Mouse (Mus musculus) hindbrain, embryonic 16.5 days (tissue): ENCODE data around the gene Fbxl12. TPM values are rescaled to one million over a fixed set of nuclear protein-coding genes. Genes with fewer than 3 reads are reported as not detected.

ENCODE experiments used
- ATAC-seq: fragments of 200-750 bp; cut with Nextera tagmentation; 2 replicates; pipeline ENCODE4 v1.8.0; 2017; ENCODE audit warnings: moderate TSS enrichment, moderate library complexity
- H3K27ac ChIP-seq: fragments of 300-500 bp; sonication (generic); 2 replicates; pipeline ENCODE4 v1.5.1; 2014; ENCODE audit warnings: low read depth, mild to moderate bottlenecking, control low read depth, low read length, moderate library complexity
- H3K27me3 ChIP-seq: fragments of 300-500 bp; sonication (generic); replicated peaks from 2 replicates; pipeline ENCODE4 v1.6.1; 2014; ENCODE audit warnings: low read length; ENCODE audit not compliant: control insufficient read depth, insufficient read depth
- H3K36me3 ChIP-seq: fragments of 300-500 bp; sonication (generic); 2 replicates; pipeline ENCODE4 v1.6.1; 2014; ENCODE audit warnings: mild to moderate bottlenecking, low read length, moderate library complexity, mixed read lengths; ENCODE audit not compliant: control insufficient read depth, insufficient read depth
- H3K4me1 ChIP-seq: fragments of 300-500 bp; sonication (generic); 2 replicates; pipeline ENCODE4 v1.6.1; 2014; ENCODE audit warnings: low read depth, low read length; ENCODE audit not compliant: control insufficient read depth, insufficient read depth
- H3K4me2 ChIP-seq: fragments of 300-500 bp; sonication (generic); 2 replicates; pipeline ENCODE4 v1.6.1; 2014; ENCODE audit warnings: mild to moderate bottlenecking, low read length, control low read depth, moderate library complexity
- H3K4me3 ChIP-seq: fragments of 300-500 bp; sonication (generic); 2 replicates; pipeline ENCODE4 v1.5.1; 2014; ENCODE audit warnings: mild to moderate bottlenecking, low read length, control low read depth, moderate library complexity
- H3K9ac ChIP-seq: fragments of 300-500 bp; sonication (generic); 2 replicates; pipeline ENCODE4 v1.6.1; 2014; ENCODE audit warnings: low read depth, mild to moderate bottlenecking, control low read depth, low read length, moderate library complexity
- H3K9me3 ChIP-seq: fragments of 300-500 bp; sonication (generic); 2 replicates; pipeline ENCODE4 v1.6.1; 2014; ENCODE audit warnings: mild to moderate bottlenecking, low read length, moderate library complexity; ENCODE audit not compliant: control insufficient read depth
- WGBS: fragments of 180-500 bp; shearing (Covaris S2); extraction: QIAGEN DNeasy Blood & Tissue Kit; methylation state at CpG from one replicate; pipeline ENCODE4 v1.1.7; 2014; 5-methylcytosine and 5-hydroxymethylcytosine counted together
- polyA plus RNA-seq: library from polyadenylated mRNA; unstranded; fragments of >200 nt; fragmentation: Nextera tagmentation; extraction: Ambion mirVana; gene quantifications from 2 replicates; pipeline ENCODE4 v1.2.1, GENCODE M21; 2015

Fbxl12 gene
- polyA plus RNA-seq, 1 experiment from 2014 or later: 14.6 TPM

DNA sequence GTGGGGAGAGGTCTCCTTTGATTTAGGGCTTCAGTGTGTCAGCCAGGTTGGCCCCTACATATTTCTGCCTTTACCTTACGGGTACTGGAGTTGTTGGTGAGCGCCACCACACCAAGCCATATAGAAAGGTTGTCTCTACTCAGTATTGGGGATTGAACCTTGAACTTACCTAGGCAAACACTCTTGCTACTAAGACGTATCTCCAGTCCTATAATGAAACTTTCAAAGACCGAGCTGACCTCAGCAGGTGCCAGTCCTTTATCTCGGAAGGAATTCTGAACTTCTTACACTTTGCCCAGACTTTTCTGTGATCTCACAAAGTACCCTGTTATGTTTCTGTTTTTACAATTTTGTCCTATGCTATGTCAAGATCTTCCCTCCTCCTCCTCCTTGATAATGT is 32.6 kb downstream of the Fbxl12 start:
- no peak for ATAC-seq
- no peaks in the 10 kb centered on the region for H3K27me3 ChIP-seq
- H3K9ac ChIP-seq: no peak overlapping the region
- WGBS: 80% methylated on average over 5 of the region's 5 CpGs
- peaks cover 6% of the 10 kb centered on the region; the same call in 1 of the 2 replicates for H3K36me3 ChIP-seq
- no peak overlapping the region for H3K27ac ChIP-seq
- no peaks in the 10 kb centered on the region for H3K9me3 ChIP-seq
- no peaks in the 10 kb centered on the region for H3K4me1 ChIP-seq
- no peak overlapping the region for H3K4me2 ChIP-seq
- H3K4me3 ChIP-seq: no peak overlapping the region

DNA sequence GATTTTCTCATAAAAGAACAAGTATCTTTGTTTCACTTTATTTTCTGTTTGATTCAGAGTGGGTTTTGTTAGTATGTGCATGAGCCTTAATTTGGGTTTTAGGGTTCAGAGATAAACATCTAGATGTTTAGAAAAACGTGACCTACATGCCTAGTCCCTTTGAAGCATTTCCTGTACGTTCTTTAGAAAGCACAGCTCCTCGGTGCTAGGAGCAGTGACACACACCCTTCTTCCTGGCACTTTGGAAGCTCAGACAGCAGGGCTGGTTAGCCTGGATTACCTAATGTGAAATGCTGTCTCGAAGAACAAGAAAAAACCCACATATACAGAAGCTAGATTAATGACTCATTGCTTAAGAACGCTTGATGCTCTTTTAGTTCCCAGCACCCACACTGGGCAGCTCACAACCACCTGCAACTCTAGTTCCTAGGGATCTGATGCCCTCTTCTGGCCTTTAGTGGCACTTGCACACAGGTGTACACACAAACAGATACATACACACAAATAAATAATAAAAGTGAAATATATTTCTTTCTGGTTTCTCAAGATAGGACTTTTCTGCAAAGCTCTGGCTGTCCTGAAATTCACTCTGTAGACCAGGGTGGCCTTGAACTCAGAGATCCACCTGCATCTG is 34.6 kb downstream of the Fbxl12 start:
- peaks cover 6% of the 10 kb centered on the region for H3K4me1 ChIP-seq
- H3K27me3 ChIP-seq: no peaks in the 10 kb centered on the region
- H3K4me2 ChIP-seq: no peak overlapping the region
- no peaks in the 10 kb centered on the region for H3K9me3 ChIP-seq
- no peak for ATAC-seq
- 88% methylated on average over 5 of the region's 5 CpGs for WGBS
- no peak overlapping the region for H3K9ac ChIP-seq
- peaks cover 6% of the 10 kb centered on the region; the same call in 1 of the 2 replicates for H3K36me3 ChIP-seq
- H3K27ac ChIP-seq: no peak overlapping the region
- no peak overlapping the region for H3K4me3 ChIP-seq

DNA sequence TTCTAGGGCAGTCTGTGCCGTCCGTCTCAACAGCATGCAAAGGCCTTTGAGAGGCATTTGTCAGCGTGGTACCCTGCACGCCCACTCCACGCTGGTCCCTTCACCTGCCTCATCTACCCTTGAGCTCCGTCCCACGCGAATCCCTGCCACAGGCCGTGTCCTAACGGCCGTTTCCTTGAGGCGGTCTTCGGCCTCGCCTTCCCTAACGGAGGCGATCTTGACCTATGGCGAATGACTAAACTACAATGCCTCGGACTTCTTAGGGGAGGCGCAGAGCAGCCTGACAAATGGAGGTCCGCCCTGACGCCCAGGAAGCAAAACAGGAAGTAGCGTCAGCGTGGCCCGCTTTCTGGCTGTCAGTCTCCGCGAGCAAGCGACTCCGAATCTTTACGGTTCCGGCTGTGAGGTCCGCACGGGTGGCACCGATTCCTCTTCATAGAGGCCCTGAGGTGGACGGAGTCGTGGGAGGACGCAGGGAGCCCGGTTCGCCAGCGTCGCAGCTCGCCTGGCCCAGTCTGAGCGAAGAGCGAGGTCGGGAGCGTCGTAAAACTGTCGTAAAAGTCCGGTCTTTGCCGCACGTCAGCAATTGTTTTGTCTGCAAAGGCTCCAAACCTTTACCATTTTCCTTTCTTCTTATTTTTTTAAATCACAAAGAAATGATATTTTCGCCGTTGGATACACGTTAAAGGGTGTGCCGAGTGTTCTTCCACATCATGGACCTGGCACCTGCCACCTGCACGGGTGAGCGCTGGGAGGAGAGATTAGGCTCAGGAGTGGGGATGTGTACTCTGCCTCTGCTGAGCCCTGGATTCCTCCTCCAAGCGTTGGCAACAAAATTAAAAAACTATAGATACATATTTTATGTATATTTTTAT is 37.2 kb downstream of the Fbxl12 start:
- Histone ChIP-seq H3K27ac (peak overlapping the region; percentile 96), H3K36me3 (peaks cover 9% of the 10 kb centered on the region; the same call in 1 of the 2 replicates), H3K4me2 (peak overlapping the region; percentile 66), H3K9me3 (no peaks in the 10 kb centered on the region), H3K4me1 (peaks cover 6% of the 10 kb centered on the region), H3K27me3 (no peaks in the 10 kb centered on the region), H3K9ac (peak overlapping the region; percentile 83), H3K4me3 (peak overlapping the region; percentile 61)
- peak; percentile 91 for ATAC-seq
- under 1% methylated on average over 57 of the region's 57 CpGs for WGBS

DNA sequence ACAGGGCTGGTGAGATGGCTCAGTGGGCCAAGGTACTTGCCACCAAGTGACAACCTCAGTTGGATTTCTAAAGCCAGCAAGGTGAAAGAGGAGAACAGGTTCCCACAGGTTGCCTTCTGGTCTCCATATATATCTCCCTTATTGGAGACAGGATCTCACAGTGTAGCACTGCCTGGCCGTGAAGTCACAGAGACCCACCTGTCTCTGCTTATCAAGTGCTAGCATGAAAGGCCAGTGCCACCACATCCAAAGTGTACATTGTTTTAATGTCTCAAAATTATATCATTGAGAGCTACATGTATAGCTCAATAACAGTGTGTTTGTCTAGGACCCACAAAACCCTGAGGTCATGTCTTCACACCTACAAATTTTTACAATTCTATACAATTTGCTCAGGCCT is 38.3 kb downstream of the Fbxl12 start:
- no peaks in the 10 kb centered on the region for H3K9me3 ChIP-seq
- H3K27me3 ChIP-seq: no peaks in the 10 kb centered on the region
- no peak overlapping the region for H3K27ac ChIP-seq
- WGBS: 100% methylated on average over 1 of the region's 1 CpGs
- H3K4me2 ChIP-seq: peak overlapping the region; percentile 66
- ATAC-seq: no peak
- H3K9ac ChIP-seq: no peak overlapping the region
- peaks cover 6% of the 10 kb centered on the region for H3K4me1 ChIP-seq
- no peak overlapping the region for H3K4me3 ChIP-seq
- peaks cover 9% of the 10 kb centered on the region; the same call in 1 of the 2 replicates for H3K36me3 ChIP-seq

DNA sequence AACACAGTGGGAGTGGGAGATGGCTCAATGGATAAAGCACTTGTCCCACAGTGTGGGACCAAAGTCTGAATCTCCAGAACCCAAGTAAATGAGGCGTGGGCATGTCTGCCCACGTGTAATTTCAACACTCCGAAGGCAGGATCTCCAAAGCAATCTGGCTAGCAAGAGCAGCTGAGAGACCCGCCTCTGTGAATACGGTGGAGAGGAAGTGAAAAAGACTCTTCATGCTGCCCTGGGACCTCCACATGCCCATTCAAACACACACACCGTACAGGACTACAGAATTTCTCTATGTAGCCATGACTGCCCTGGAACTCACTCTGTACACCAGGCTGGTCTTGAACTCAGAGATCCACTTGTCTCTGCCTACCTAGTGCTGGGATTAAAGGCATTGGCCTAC is 43.3 kb downstream of the Fbxl12 start:
- H3K4me2 ChIP-seq: no peak overlapping the region
- no peak overlapping the region for H3K27ac ChIP-seq
- H3K9me3 ChIP-seq: no peaks in the 10 kb centered on the region
- H3K4me1 ChIP-seq: peaks cover 1% of the 10 kb centered on the region; the same call in 1 of the 2 replicates
- H3K36me3 ChIP-seq: peaks cover 12% of the 10 kb centered on the region; the same call in 1 of the 2 replicates
- H3K9ac ChIP-seq: no peak overlapping the region
- ATAC-seq: no peak
- no peak overlapping the region for H3K4me3 ChIP-seq
- H3K27me3 ChIP-seq: no peaks in the 10 kb centered on the region
- WGBS: 80% methylated on average over 6 of the region's 6 CpGs

DNA sequence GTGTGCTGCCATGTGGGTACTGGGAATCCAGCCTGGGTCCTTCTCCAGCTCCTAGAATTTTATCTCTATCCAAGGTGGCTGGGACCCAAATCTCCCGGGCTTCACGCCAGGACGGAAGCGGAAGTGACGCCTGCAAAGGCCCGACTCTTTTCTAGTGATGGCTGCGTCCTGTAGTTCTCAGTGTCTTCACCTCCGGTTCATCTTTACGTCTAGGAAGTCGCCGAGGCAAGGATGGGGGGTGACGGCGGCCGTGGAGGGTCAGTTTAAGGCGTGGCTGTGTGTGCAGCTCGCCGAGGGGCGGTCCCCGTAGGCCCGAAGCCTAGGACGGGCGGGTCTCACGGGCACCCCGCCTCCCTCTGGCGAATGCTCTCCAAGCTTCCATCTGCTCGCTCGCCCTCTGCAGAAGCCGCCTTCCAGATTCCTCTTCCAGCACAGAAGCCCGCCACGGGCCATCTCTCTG is 63.4 kb downstream of the Fbxl12 start, which contains the start of gene Zfp846:
Gene Zfp846 (plus strand): TSS at position 117 of the 460 bp plus-strand sequence.
- Histone ChIP-seq H3K27ac (peak within 1 kb of the TSS; percentile 93), H3K4me1 (peaks cover 3% of the 10 kb centered on the region), H3K36me3 (no peaks in the 10 kb centered on the region), H3K27me3 (peaks cover 14% of the 10 kb centered on the region), H3K4me2 (peak within 1 kb of the TSS; percentile 70), H3K9ac (peak within 1 kb of the TSS; percentile 91), H3K9me3 (no peaks in the 10 kb centered on the region), H3K4me3 (peak within 1 kb of the TSS; percentile 78)
- ATAC-seq: peak; percentile 99
- WGBS: under 1% methylated on average over 29 of the region's 30 CpGs

DNA sequence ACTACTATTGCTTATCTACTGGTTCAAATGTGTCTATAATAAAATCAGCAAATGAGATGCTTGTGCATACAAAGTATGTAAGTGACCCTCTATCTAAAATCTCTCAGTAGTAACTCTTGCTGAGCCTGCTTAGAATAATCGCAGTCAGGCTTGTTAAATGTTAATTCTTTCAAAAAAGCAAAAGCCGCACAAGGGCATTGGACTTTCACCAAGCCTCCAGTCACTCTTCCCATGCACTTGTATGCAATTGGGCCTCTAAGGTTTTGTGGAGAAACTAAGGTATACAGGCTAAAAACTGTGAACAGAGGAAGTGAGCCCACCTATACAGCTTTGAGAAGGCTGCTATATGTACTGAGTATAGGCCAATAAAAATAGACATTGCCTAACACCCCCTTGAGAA is 68.0 kb downstream of the Fbxl12 start:
- H3K4me2 ChIP-seq: no peak overlapping the region
- no peak overlapping the region for H3K4me3 ChIP-seq
- H3K36me3 ChIP-seq: no peaks in the 10 kb centered on the region
- WGBS: 78% methylated on average over 2 of the region's 2 CpGs
- no peak overlapping the region for H3K27ac ChIP-seq
- H3K9me3 ChIP-seq: no peaks in the 10 kb centered on the region
- no peak for ATAC-seq
- no peak overlapping the region for H3K9ac ChIP-seq
- H3K4me1 ChIP-seq: no peaks in the 10 kb centered on the region
- H3K27me3 ChIP-seq: peaks cover 19% of the 10 kb centered on the region

DNA sequence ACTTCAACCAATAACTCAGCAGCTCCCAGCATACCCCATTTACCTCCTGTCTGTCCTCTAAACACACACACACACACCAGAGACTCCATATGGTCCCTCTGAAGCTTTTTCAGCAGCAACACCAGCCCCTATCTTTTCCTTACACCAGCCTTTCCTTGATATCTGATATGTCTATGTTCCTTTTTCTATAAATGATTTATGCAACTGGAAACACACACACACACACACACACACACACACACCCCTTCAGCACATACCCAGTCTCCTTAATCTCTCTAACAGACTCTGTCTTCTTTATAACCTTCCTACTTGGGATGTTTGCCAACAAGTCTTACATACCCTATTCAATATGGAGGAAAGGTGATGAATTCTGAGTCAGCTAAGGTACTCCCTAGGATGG is 73.5 kb downstream of the Fbxl12 start:
- no peak for ATAC-seq
- no peaks in the 10 kb centered on the region for H3K9me3 ChIP-seq
- H3K4me1 ChIP-seq: no peaks in the 10 kb centered on the region
- no peak overlapping the region for H3K4me3 ChIP-seq
- H3K27ac ChIP-seq: no peak overlapping the region
- H3K27me3 ChIP-seq: peaks cover 4% of the 10 kb centered on the region
- no peak overlapping the region for H3K9ac ChIP-seq
- no peaks in the 10 kb centered on the region for H3K36me3 ChIP-seq
- no peak overlapping the region for H3K4me2 ChIP-seq
